Mouse (Mus musculus): ENCODE results near the gene Wfs1.

- TF ChIP-seq POLR2A (IDR thresholded peaks at IDR 0.05; ENCODE audit: borderline replicate concordance, extremely low read depth, low read depth, low read length) (no peak), CTCF (IDR thresholded peaks at IDR 0.05; ENCODE audit: insufficient read depth, low read length) (no peak)
Observed at GRCm38 (mm10) chr5:36938021-36938420, 51.0 kb downstream of the Wfs1 start.

All from lung, adult 2 months (tissue).